Mouse (Mus musculus) layer of hippocampus, adult 11-12 months (tissue): ENCODE measurements around the gene Rhou.
"Not testable (repeated sequence)": the region's sequence is repeated elsewhere in the genome, so short reads cannot be mapped to it uniquely, and the experiment has no call there.

Experiments
- DNase-seq: peaks from one replicate; pipeline ENCODE4 v3.0.0; 2022; ENCODE audit warnings: low spot score

Gene Rhou

GRCm38 (mm10) chr8:123653308-123653993, at the start of gene Rhou:
TSS of gene Rhou (plus strand) at chr8:123653929.
- peak; percentile 94 for DNase-seq

GRCm38 (mm10) chr8:123612652-123613051, 41.1 kb upstream of the Rhou start:
- not testable (repeated sequence) for DNase-seq

GRCm38 (mm10) chr8:123623523-123623922, 30.2 kb upstream of the Rhou start:
- not testable (repeated sequence) for DNase-seq

GRCm38 (mm10) chr8:123624274-123624673, 29.5 kb upstream of the Rhou start:
- DNase-seq = no peak

- DNase-seq = no peak
Observed at GRCm38 (mm10) chr8:123624702-123625101, 29.0 kb upstream of the Rhou start.

- DNase-seq = no peak
Observed at GRCm38 (mm10) chr8:123625717-123626116, 28.0 kb upstream of the Rhou start.

GRCm38 (mm10) chr8:123627410-123628147, 26.1 kb upstream of the Rhou start:
- no peak for DNase-seq

- peak; percentile 47 for DNase-seq
Observed at GRCm38 (mm10) chr8:123628253-123628967, 25.3 kb upstream of the Rhou start.

- peak; percentile 79 for DNase-seq
Observed at GRCm38 (mm10) chr8:123628968-123629755, 24.6 kb upstream of the Rhou start.

GRCm38 (mm10) chr8:123630058-123630457, 23.7 kb upstream of the Rhou start:
- no peak for DNase-seq

GRCm38 (mm10) chr8:123630841-123631251, 22.9 kb upstream of the Rhou start:
- no peak for DNase-seq

GRCm38 (mm10) chr8:123631746-123632145, 22.0 kb upstream of the Rhou start:
- DNase-seq = not testable (repeated sequence)

GRCm38 (mm10) chr8:123632257-123632656, 21.5 kb upstream of the Rhou start:
- DNase-seq = no peak

GRCm38 (mm10) chr8:123633801-123634200, 19.9 kb upstream of the Rhou start:
- no peak for DNase-seq

GRCm38 (mm10) chr8:123634395-123635131, 19.2 kb upstream of the Rhou start:
- no peak for DNase-seq

GRCm38 (mm10) chr8:123635671-123636070, 18.1 kb upstream of the Rhou start:
- no peak for DNase-seq

- peak; percentile 66 for DNase-seq
Observed at GRCm38 (mm10) chr8:123643330-123644051, 10.2 kb upstream of the Rhou start.

GRCm38 (mm10) chr8:123645229-123645628, 8.5 kb upstream of the Rhou start:
- no peak for DNase-seq

GRCm38 (mm10) chr8:123648245-123649170, 5.2 kb upstream of the Rhou start:
- DNase-seq = no peak
